Mouse (Mus musculus) liver, embryonic 14.5 days (tissue): Measurements from ENCODE around the gene Dcakd.

Experiments used
- CTCF ChIP-seq: IDR thresholded peaks from 2 replicates; pipeline ENCODE4 v1.5.1; 2016; ENCODE audit warnings: antibody characterized with exemption, low read depth, control low read depth
- EP300 ChIP-seq: IDR thresholded peaks from 2 replicates; pipeline ENCODE4 v1.6.1; 2016; ENCODE audit warnings: antibody characterized with exemption, low read depth

DNA sequence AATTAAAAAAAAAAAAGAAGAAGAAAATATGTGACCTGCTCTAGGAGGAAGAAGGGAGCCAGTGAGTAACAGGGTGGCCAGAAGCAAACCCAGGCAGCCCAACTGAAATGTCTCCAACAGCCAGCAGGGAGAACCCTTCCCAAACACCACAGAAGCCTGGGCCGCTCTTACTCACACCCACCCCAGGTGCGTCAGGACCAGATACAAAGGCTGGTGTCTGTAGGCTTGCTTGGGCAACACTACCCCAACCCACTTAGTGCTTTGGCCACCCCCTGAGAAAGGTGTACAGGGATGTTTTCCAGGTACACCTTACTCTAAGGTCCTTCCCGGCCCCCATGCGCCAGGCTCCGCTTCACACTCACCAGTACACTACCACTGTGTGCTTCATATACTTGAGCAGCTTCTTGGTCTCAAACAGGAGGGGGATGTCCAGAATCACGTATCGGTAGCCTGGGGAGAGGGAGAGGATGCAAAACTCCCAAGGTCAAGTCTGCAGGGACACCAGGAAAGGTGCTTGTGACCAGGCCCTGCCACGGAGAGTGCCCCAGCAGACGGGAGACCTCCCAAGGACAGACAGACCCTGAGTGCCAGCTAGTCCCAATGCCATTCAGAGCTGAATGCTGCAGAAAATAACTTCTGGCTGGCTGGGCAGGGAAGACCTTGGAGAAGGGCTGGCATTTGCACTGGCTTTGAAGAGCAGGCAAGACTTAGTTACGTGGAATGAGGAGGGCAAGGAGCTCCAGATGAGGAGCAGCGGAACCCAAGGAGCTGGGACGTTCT lies 31.0 kb downstream of the Dcakd start:
- TF ChIP-seq CTCF (no peak), EP300 (no peak)
